Mouse (Mus musculus) forebrain, embryonic 12.5 days (tissue): ENCODE measurements at regions not wholly inside any gene's neighbourhood (a gene's known extent, or its start where the extent isn't known, plus 50 kb on each side); places are given as distances from the start of the nearest gene placed in this dataset.

Source experiments
- ATAC-seq: fragments of 200-750 bp; cut with Nextera tagmentation; 2 replicates; pipeline ENCODE4 v1.8.0; 2017; ENCODE audit warnings: moderate TSS enrichment; ENCODE audit not compliant: low FRiP score
- H3K27ac ChIP-seq: fragments of 300-500 bp; sonication (generic); 2 replicates; pipeline ENCODE4 v1.5.1; 2016; ENCODE audit warnings: mild to moderate bottlenecking
- H3K27me3 ChIP-seq: fragments of 300-500 bp; sonication (generic); 2 replicates; pipeline ENCODE4 v1.6.1; 2016; ENCODE audit warnings: mild to moderate bottlenecking
- H3K36me3 ChIP-seq: fragments of 300-500 bp; sonication (generic); replicated peaks from 2 replicates; pipeline ENCODE4 v1.6.1; 2016; ENCODE audit warnings: mild to moderate bottlenecking
- H3K4me1 ChIP-seq: fragments of 300-500 bp; sonication (generic); 2 replicates; pipeline ENCODE4 v1.6.1; 2016
- H3K4me2 ChIP-seq: fragments of 300-500 bp; sonication (generic); 2 replicates; pipeline ENCODE4 v1.6.1; 2016; ENCODE audit warnings: mild to moderate bottlenecking, moderate library complexity
- H3K4me3 ChIP-seq: fragments of 300-500 bp; sonication (generic); replicated peaks from 2 replicates; pipeline ENCODE4 v1.5.1; 2016; ENCODE audit warnings: mild to moderate bottlenecking
- H3K9ac ChIP-seq: fragments of 300-500 bp; sonication (generic); 2 replicates; pipeline ENCODE4 v1.6.1; 2016; ENCODE audit warnings: mild to moderate bottlenecking
- H3K9me3 ChIP-seq: fragments of 300-500 bp; sonication (generic); 2 replicates; pipeline ENCODE4 v1.6.1; 2016
- whole genome bisulfite sequencing: fragments of 180-500 bp; shearing (Covaris S2); methylation state at CpG from one replicate; pipeline ENCODE4 v1.1.7; 2016; 5-methylcytosine and 5-hydroxymethylcytosine counted together

GRCm38 (mm10) chr9:67633026-67633741, 73.7 kb upstream of the Tln2 start:
- Histone ChIP-seq H3K4me1 (peaks cover 16% of the 10 kb centered on the region), H3K27me3 (peaks cover 34% of the 10 kb centered on the region), H3K36me3 (no peaks in the 10 kb centered on the region), H3K9me3 (no peaks in the 10 kb centered on the region), H3K27ac (peak overlapping the region; percentile 74; the same call in 1 of the 2 replicates), H3K4me2 (peak overlapping the region; percentile 98), H3K9ac (peak overlapping the region; percentile 78), H3K4me3 (peak overlapping the region; percentile 77)
- WGBS = under 1% methylated on average over 50 of the region's 50 CpGs
- ATAC-seq = peak; percentile 45

- Histone ChIP-seq H3K9me3 (no peaks in the 10 kb centered on the region), H3K27ac (peak overlapping the region; percentile 74), H3K27me3 (peaks cover 34% of the 10 kb centered on the region), H3K4me1 (peaks cover 16% of the 10 kb centered on the region), H3K36me3 (no peaks in the 10 kb centered on the region), H3K4me2 (peak overlapping the region; percentile 98), H3K9ac (peak overlapping the region; percentile 78), H3K4me3 (peak overlapping the region; percentile 77)
- WGBS = under 1% methylated on average over 61 of the region's 61 CpGs
- ATAC-seq = peak; percentile 89
Measured at GRCm38 (mm10) chr9:67633761-67634441, 74.4 kb upstream of the Tln2 start.

- Histone ChIP-seq H3K36me3 (no peaks in the 10 kb centered on the region), H3K4me3 (no peak overlapping the region), H3K9ac (no peak overlapping the region), H3K27ac (no peak overlapping the region), H3K9me3 (no peaks in the 10 kb centered on the region), H3K4me2 (no peak overlapping the region), H3K4me1 (no peaks in the 10 kb centered on the region), H3K27me3 (no peaks in the 10 kb centered on the region)
- 97% methylated on average over 2 of the region's 2 CpGs for WGBS
- ATAC-seq = no peak
Measured at GRCm38 (mm10) chr9:67646820-67647219, 87.3 kb upstream of the Tln2 start.

DNA sequence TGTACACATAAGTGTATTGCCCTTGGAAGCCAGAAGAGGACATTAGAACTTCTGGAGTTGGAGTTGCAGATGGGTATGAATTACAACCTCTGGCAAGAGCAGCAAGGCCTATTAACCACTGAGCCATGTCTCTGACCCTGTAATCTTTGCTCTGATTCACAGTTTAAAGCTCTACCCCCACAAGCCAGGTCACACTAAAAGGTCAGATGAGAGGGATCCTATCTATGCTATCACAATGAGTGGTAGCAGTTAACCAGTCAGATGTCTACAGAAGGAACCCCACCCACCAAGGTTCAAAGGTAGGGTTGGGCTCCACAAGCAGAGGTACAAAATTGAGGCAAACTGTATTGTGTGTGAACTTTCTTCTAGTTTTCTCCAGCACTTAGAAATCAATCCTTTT, 94.5 kb upstream of the C2cd4b start:
- Histone ChIP-seq H3K4me2 (no peak overlapping the region), H3K36me3 (no peaks in the 10 kb centered on the region), H3K27me3 (no peaks in the 10 kb centered on the region), H3K9me3 (no peaks in the 10 kb centered on the region), H3K27ac (no peak overlapping the region), H3K9ac (no peak overlapping the region), H3K4me3 (no peak overlapping the region), H3K4me1 (no peaks in the 10 kb centered on the region)
- ATAC-seq = no peak

- Histone ChIP-seq H3K9ac (no peak overlapping the region), H3K36me3 (no peaks in the 10 kb centered on the region), H3K4me1 (no peaks in the 10 kb centered on the region), H3K4me2 (no peak overlapping the region), H3K27me3 (no peaks in the 10 kb centered on the region), H3K9me3 (no peaks in the 10 kb centered on the region), H3K4me3 (no peak overlapping the region), H3K27ac (no peak overlapping the region)
- ATAC-seq = no peak
- WGBS = 89% methylated on average over 12 of the region's 12 CpGs
Measured at GRCm38 (mm10) chr9:67670261-67671020, 88.8 kb upstream of the C2cd4b start.

DNA sequence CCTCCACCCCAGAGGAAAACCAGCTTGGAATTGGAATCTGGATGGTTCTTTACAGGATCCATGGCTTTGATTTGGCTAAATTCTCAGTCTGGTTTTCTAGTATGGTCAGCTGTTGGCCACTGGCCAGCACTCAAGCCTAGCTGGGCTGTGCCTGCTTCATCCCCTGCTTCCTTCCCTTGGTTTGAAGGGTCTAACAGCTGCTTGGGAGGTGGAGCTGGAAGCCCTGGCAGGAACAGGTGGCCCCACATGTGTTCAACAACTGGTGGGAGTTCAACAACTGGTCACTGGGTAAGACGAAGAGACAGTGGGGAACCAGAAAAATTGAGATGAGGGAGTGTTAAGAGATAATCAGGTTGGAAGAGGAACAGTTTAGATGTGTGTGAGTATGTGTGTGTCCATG, 82.3 kb upstream of the C2cd4b start:
- Histone ChIP-seq H3K27ac (no peak overlapping the region), H3K9ac (no peak overlapping the region), H3K36me3 (no peaks in the 10 kb centered on the region), H3K27me3 (no peaks in the 10 kb centered on the region), H3K4me1 (no peaks in the 10 kb centered on the region), H3K4me2 (no peak overlapping the region), H3K4me3 (no peak overlapping the region), H3K9me3 (no peaks in the 10 kb centered on the region)
- 82% methylated on average over 1 of the region's 1 CpGs for WGBS
- ATAC-seq = no peak

- H3K27ac ChIP-seq = no peak overlapping the region
- no peaks in the 10 kb centered on the region for H3K36me3 ChIP-seq
- no peaks in the 10 kb centered on the region for H3K4me1 ChIP-seq
- ATAC-seq = 0 out of 2 replicates have a peak, but pooled peaks have one; percentile 67
- no peak overlapping the region for H3K4me2 ChIP-seq
- no peaks in the 10 kb centered on the region for H3K27me3 ChIP-seq
- no peak overlapping the region for H3K9ac ChIP-seq
- 7% methylated on average over 7 of the region's 7 CpGs for WGBS
- no peak overlapping the region for H3K4me3 ChIP-seq
- peaks cover 12% of the 10 kb centered on the region; the same call in 1 of the 2 replicates for H3K9me3 ChIP-seq
Measured at GRCm38 (mm10) chr9:67683367-67683766, 75.9 kb upstream of the C2cd4b start.

DNA sequence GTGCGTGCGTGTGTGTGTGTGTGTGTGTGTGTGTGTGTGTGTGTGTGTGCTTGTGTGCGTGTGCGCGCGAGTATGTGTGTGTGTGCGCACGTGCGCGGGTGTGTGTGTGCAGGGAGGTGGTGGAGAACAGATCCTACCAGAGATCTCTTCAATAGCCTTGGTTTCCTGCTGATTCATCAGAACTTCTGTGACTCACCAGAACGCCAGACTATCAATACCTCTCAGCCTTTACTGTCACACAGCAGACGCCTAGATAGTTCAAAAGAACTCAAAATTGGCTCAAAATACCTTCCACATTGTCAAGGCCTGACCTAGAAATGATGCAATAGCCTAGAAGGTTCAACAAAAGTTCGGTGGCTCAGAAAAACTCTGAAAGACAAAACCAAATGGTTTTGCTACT, 66.8 kb upstream of the C2cd4b start:
- Histone ChIP-seq H3K9me3 (no peaks in the 10 kb centered on the region), H3K4me1 (no peaks in the 10 kb centered on the region; the same call in 1 of the 2 replicates), H3K4me2 (no peak overlapping the region), H3K4me3 (no peak overlapping the region), H3K9ac (no peak overlapping the region), H3K27ac (no peak overlapping the region), H3K27me3 (no peaks in the 10 kb centered on the region; the same call in 1 of the 2 replicates), H3K36me3 (no peaks in the 10 kb centered on the region)
- WGBS = 86% methylated on average over 13 of the region's 13 CpGs
- ATAC-seq = no peak

DNA sequence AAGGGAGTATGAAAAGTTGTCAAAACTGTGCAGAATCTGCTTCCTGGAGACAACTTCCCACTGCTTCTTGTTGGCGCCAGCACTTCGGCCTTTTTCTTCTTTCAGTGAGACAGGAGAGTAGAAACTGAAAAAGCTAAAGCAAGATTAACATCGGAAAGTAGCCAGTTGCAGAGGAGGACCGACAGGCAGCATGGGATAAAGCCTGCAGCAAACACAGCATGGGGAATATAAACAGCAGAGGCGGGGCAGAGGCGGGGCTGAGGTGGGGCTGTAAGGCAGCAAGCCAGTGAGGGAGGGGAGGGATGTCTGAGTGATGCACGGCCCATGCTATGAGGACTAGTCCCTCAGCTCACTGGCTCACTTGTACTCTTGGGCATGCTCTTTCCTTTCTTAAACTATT, 65.5 kb upstream of the C2cd4b start:
- H3K4me3 ChIP-seq = no peak overlapping the region
- no peak overlapping the region for H3K4me2 ChIP-seq
- no peaks in the 10 kb centered on the region; the same call in 1 of the 2 replicates for H3K4me1 ChIP-seq
- 23% methylated on average over 7 of the region's 7 CpGs for WGBS
- no peak overlapping the region for H3K9ac ChIP-seq
- H3K36me3 ChIP-seq = no peaks in the 10 kb centered on the region
- H3K9me3 ChIP-seq = no peaks in the 10 kb centered on the region
- H3K27me3 ChIP-seq = peaks cover 3% of the 10 kb centered on the region; the same call in 1 of the 2 replicates
- H3K27ac ChIP-seq = no peak overlapping the region
- ATAC-seq = no peak

- Histone ChIP-seq H3K9ac (no peak overlapping the region), H3K4me2 (no peak overlapping the region), H3K4me1 (peaks cover 7% of the 10 kb centered on the region), H3K27ac (no peak overlapping the region), H3K9me3 (no peaks in the 10 kb centered on the region), H3K36me3 (no peaks in the 10 kb centered on the region), H3K27me3 (peaks cover 4% of the 10 kb centered on the region; the same call in 1 of the 2 replicates), H3K4me3 (no peak overlapping the region)
- no peak for ATAC-seq
- WGBS = 91% methylated on average over 2 of the region's 2 CpGs
Measured at GRCm38 (mm10) chr9:67698796-67699195, 60.4 kb upstream of the C2cd4b start.

GRCm38 (mm10) chr9:67699846-67700579, 59.2 kb upstream of the C2cd4b start:
- WGBS = 21% methylated on average over 35 of the region's 35 CpGs
- Histone ChIP-seq H3K4me3 (peak overlapping the region; percentile 41), H3K9me3 (no peaks in the 10 kb centered on the region), H3K4me2 (peak overlapping the region; percentile 64), H3K9ac (peak overlapping the region; percentile 48), H3K4me1 (peaks cover 7% of the 10 kb centered on the region), H3K27me3 (peaks cover 4% of the 10 kb centered on the region; the same call in 1 of the 2 replicates), H3K27ac (no peak overlapping the region), H3K36me3 (no peaks in the 10 kb centered on the region)
- ATAC-seq = peak; percentile 68
